Mouse (Mus musculus) CH12.LX (cell line): ENCODE measurements around the gene Rab10. TPM values are rescaled to one million over a fixed set of nuclear protein-coding genes. Genes with fewer than 3 reads are reported as not detected.

ENCODE experiments used
- DNase-seq: peaks from one replicate; pipeline ENCODE4 v3.0.0-alpha.2; 2013; ENCODE audit errors: extremely low read depth
- H3K27ac ChIP-seq: 2 replicates; pipeline ENCODE4 v1.5.1; 2012; ENCODE audit warnings: low read depth, mild to moderate bottlenecking, control low read depth, moderate library complexity; ENCODE audit not compliant: insufficient read depth
- H3K27me3 ChIP-seq: replicated peaks from 2 replicates; pipeline ENCODE3; 2012; ENCODE audit warnings: inconsistent platforms
- H3K36me3 ChIP-seq, 2 experiments: replicated peaks in 1 of 2; 2 replicates each; pipeline versions ENCODE3 to v1.6.1; 2012; ENCODE audit warnings: inconsistent platforms in 1 of 2, low read length in 1 of 2, mild to moderate bottlenecking in 1 of 2, mixed read lengths in 1 of 2, moderate library complexity in 1 of 2; ENCODE audit not compliant: control insufficient read depth in 1 of 2, insufficient read depth in 1 of 2
- H3K4me1 ChIP-seq, 2 experiments: 2 replicates each; pipeline ENCODE4 v1.6.1; 2012; ENCODE audit warnings: inconsistent platforms in 1 of 2, moderate library complexity in 1 of 2; ENCODE audit not compliant: insufficient read depth in 2 of 2, control insufficient read depth in 1 of 2
- H3K4me2 ChIP-seq: 2 replicates; pipeline ENCODE4 v1.6.1; 2012; ENCODE audit warnings: low read depth, mild to moderate bottlenecking, control low read depth; ENCODE audit not compliant: poor library complexity, insufficient read depth, severe bottlenecking
- H3K4me3 ChIP-seq, 3 experiments: fragments of 150-350 bp in 1 of 3; sonication (generic) in 1 of 3; replicated peaks in 1 of 3; 2 replicates each; pipeline versions ENCODE3 to v1.5.1; 2011 to 2012; ENCODE audit warnings: low read depth in 2 of 3, low read length in 2 of 3, mild to moderate bottlenecking in 2 of 3, moderate library complexity in 2 of 3, control low read depth in 1 of 3, improper control_type of control experiment in 1 of 3, inconsistent platforms in 1 of 3, mixed read lengths in 1 of 3; ENCODE audit not compliant: poor library complexity in 1 of 3
- H3K79me2 ChIP-seq: replicated peaks from 2 replicates; pipeline ENCODE4 v1.6.1; 2012; ENCODE audit warnings: mild to moderate bottlenecking, moderate library complexity; ENCODE audit not compliant: control insufficient read depth, poor library complexity, insufficient read depth, severe bottlenecking; ENCODE audit errors: extremely low read depth
- H3K9ac ChIP-seq: 2 replicates; pipeline ENCODE4 v1.6.1; 2012; ENCODE audit warnings: low read depth, mild to moderate bottlenecking, control low read depth, moderate library complexity; ENCODE audit not compliant: insufficient read depth
- H3K9me3 ChIP-seq: replicated peaks from 2 replicates; pipeline ENCODE3; 2012; ENCODE audit warnings: low read length, inconsistent platforms, mixed read lengths
- CHD1 ChIP-seq: IDR thresholded peaks from 2 replicates; pipeline ENCODE4 v1.6.1; 2012; ENCODE audit warnings: low read depth, low read length, improper control_type of control experiment, inconsistent platforms
- CHD2 ChIP-seq: IDR thresholded peaks from 2 replicates; pipeline ENCODE4 v1.6.1; 2011; ENCODE audit warnings: low read length, improper control_type of control experiment
- CTCF ChIP-seq, 2 experiments: IDR thresholded peaks in 1 of 2; conservative IDR thresholded peaks in 1 of 2; 2 replicates each; pipeline ENCODE4 v1.5.1; 2011 to 2012; ENCODE audit warnings: low read depth in 2 of 2, low read length in 2 of 2, improper control_type of control experiment in 1 of 2, inconsistent platforms in 1 of 2, mild to moderate bottlenecking in 1 of 2, moderate library complexity in 1 of 2
- E2F4 ChIP-seq: IDR thresholded peaks from 2 replicates; pipeline ENCODE4 v1.6.1; 2011; ENCODE audit warnings: low read depth, low read length, improper control_type of control experiment; ENCODE audit not compliant: insufficient replicate concordance
- ELF1 ChIP-seq: IDR thresholded peaks from 2 replicates; pipeline ENCODE4 v1.6.1; 2014; ENCODE audit warnings: low read depth, mild to moderate bottlenecking, inconsistent platforms, low read length, improper control_type of control experiment
- EP300 ChIP-seq: IDR thresholded peaks from 2 replicates; pipeline ENCODE4 v1.6.1; 2011; ENCODE audit warnings: low read length, improper control_type of control experiment
- ETS1 ChIP-seq: conservative IDR thresholded peaks from 2 replicates; pipeline ENCODE4 v1.6.1; 2012; ENCODE audit warnings: low read depth, mild to moderate bottlenecking, inconsistent platforms, low read length, improper control_type of control experiment, moderate library complexity
- GABPA ChIP-seq: IDR thresholded peaks from 2 replicates; pipeline ENCODE4 v1.6.1; 2012; ENCODE audit warnings: low read depth, low read length, improper control_type of control experiment, inconsistent platforms; ENCODE audit not compliant: insufficient replicate concordance
- HCFC1 ChIP-seq: IDR thresholded peaks from 2 replicates; pipeline ENCODE4 v1.6.1; 2012; ENCODE audit warnings: low read depth, mild to moderate bottlenecking, inconsistent platforms, low read length, improper control_type of control experiment
- IRF4 ChIP-seq: IDR thresholded peaks from 2 replicates; pipeline ENCODE4 v1.6.1; 2014; ENCODE audit warnings: low read depth, mild to moderate bottlenecking, inconsistent platforms, low read length, improper control_type of control experiment
- JUN ChIP-seq: IDR thresholded peaks from 2 replicates; pipeline ENCODE4 v1.6.1; 2011; ENCODE audit warnings: low read depth, mild to moderate bottlenecking, low read length, improper control_type of control experiment, moderate library complexity; ENCODE audit not compliant: insufficient read depth
- KAT2A ChIP-seq: IDR thresholded peaks from 2 replicates; pipeline ENCODE4 v1.6.1; 2012; ENCODE audit warnings: low read length, improper control_type of control experiment, inconsistent platforms; ENCODE audit not compliant: insufficient replicate concordance
- MAFK ChIP-seq: IDR thresholded peaks from 2 replicates; pipeline ENCODE4 v1.6.1; 2011; ENCODE audit warnings: low read length, improper control_type of control experiment; ENCODE audit not compliant: insufficient replicate concordance
- MAX ChIP-seq: IDR thresholded peaks from 2 replicates; pipeline ENCODE4 v1.6.1; 2011; ENCODE audit warnings: low read length, improper control_type of control experiment
- MAZ ChIP-seq: IDR thresholded peaks from 2 replicates; pipeline ENCODE4 v1.6.1; 2012; ENCODE audit warnings: low read depth, mild to moderate bottlenecking, inconsistent platforms, low read length, improper control_type of control experiment, moderate library complexity
- MEF2A ChIP-seq: IDR thresholded peaks from 2 replicates; pipeline ENCODE4 v1.6.1; 2014; ENCODE audit warnings: low read depth, mild to moderate bottlenecking, inconsistent platforms, low read length, improper control_type of control experiment, borderline replicate concordance
- MYC ChIP-seq: IDR thresholded peaks from 2 replicates; pipeline ENCODE4 v1.6.1; 2011; ENCODE audit warnings: low read depth, mild to moderate bottlenecking, improper control_type of control experiment, low read length
- NELFE ChIP-seq: IDR thresholded peaks from 2 replicates; pipeline ENCODE4 v1.6.1; 2011; ENCODE audit warnings: low read depth, low read length, improper control_type of control experiment
- NRF1 ChIP-seq: IDR thresholded peaks from 2 replicates; pipeline ENCODE4 v1.6.1; 2014; ENCODE audit warnings: low read depth, mild to moderate bottlenecking, inconsistent platforms, low read length, improper control_type of control experiment, moderate library complexity
- PAX5 ChIP-seq: IDR thresholded peaks from 2 replicates; pipeline ENCODE4 v1.6.1; 2012; ENCODE audit warnings: low read length, inconsistent platforms, mixed read lengths
- POLR2A ChIP-seq: IDR thresholded peaks from 2 replicates; pipeline ENCODE4 v1.6.1; 2011; ENCODE audit warnings: low read depth, mild to moderate bottlenecking, improper control_type of control experiment, low read length
- POLR2AphosphoS2 ChIP-seq: IDR thresholded peaks from 2 replicates; pipeline ENCODE4 v1.6.1; 2011; ENCODE audit warnings: low read depth, low read length, improper control_type of control experiment
- RAD21 ChIP-seq: IDR thresholded peaks from 2 replicates; pipeline ENCODE4 v1.6.1; 2011; ENCODE audit warnings: low read depth, mild to moderate bottlenecking, low read length, improper control_type of control experiment, moderate library complexity
- RCOR1 ChIP-seq: conservative IDR thresholded peaks from 2 replicates; pipeline ENCODE4 v1.6.1; 2012; ENCODE audit warnings: low read depth, mild to moderate bottlenecking, inconsistent platforms, low read length, improper control_type of control experiment
- SIN3A ChIP-seq: IDR thresholded peaks from 2 replicates; pipeline ENCODE4 v1.6.1; 2012; ENCODE audit warnings: low read length, improper control_type of control experiment, inconsistent platforms
- SMC3 ChIP-seq: IDR thresholded peaks from 2 replicates; pipeline ENCODE4 v1.6.1; 2011; ENCODE audit warnings: low read depth, low read length, improper control_type of control experiment
- TBP ChIP-seq: conservative IDR thresholded peaks from 2 replicates; pipeline ENCODE4 v1.6.1; 2011; ENCODE audit warnings: low read depth, low read length, improper control_type of control experiment
- UBTF ChIP-seq: IDR thresholded peaks from 2 replicates; pipeline ENCODE4 v1.6.1; 2012; ENCODE audit warnings: low read depth, mild to moderate bottlenecking, inconsistent platforms, low read length, improper control_type of control experiment, moderate library complexity
- USF2 ChIP-seq: conservative IDR thresholded peaks from 2 replicates; pipeline ENCODE4 v1.6.1; 2011; ENCODE audit warnings: low read depth, low read length, improper control_type of control experiment
- ZC3H11A ChIP-seq: IDR thresholded peaks from 2 replicates; pipeline ENCODE4 v1.6.1; 2012; ENCODE audit warnings: low read depth, mild to moderate bottlenecking, inconsistent platforms, low read length, improper control_type of control experiment
- ZMIZ1 ChIP-seq: IDR thresholded peaks from 2 replicates; pipeline ENCODE4 v1.6.1; 2012; ENCODE audit warnings: low read depth, mild to moderate bottlenecking, inconsistent platforms, low read length, improper control_type of control experiment
- ZNF384 ChIP-seq: IDR thresholded peaks from 2 replicates; pipeline ENCODE4 v1.6.1; 2012; ENCODE audit warnings: low read depth, low read length, improper control_type of control experiment, inconsistent platforms
- dilution Hi-C: fragments of 300-500 bp; cut with MboI; formaldehyde crosslinking; loops from 2 replicates; pipeline ENCODE4 v1.14.3; 2020; ENCODE audit warnings: low sequenced_read_pairs; ENCODE audit not compliant: extremely low pct_unique_long_range_greater_than_20kb, extremely low pct_ligation_motif_present
- in situ Hi-C: fragments of 300-500 bp; cut with MboI; formaldehyde crosslinking; loops from 3 replicates; pipeline ENCODE4 v1.14.3; 2019; ENCODE audit warnings: low sequenced_read_pairs, low pct_ligation_motif_present, low pct_unique_long_range_greater_than_20kb, mixed read lengths
- polyA plus RNA-seq: library from polyadenylated mRNA; unstranded; fragments of >175 nt; gene quantifications from 2 replicates; pipeline ENCODE4 v1.2.1, GENCODE M21; 2012; ENCODE audit warnings: low read depth; ENCODE audit not compliant: insufficient read length
- total RNA-seq, 2 experiments: library from RNA; depleted of rRNA; stranded (reverse); fragments of 300-350 nt in 1 of 2; fragments of >200 nt in 1 of 2; gene quantifications; 2 replicates each; pipeline ENCODE4 v1.2.3; 2012 to 2014

The Rab10 gene
- total and polyA plus RNA-seq, 3 experiments = 60.1 to 111 (median 91.8) TPM

GRCm38 (mm10) chr12:3235646-3236161 lies 74.1 kb downstream of the Rab10 start (continued):
- peak; percentile 9 for TF ChIP-seq RAD21
- peak; percentile 73; the same call in 1 of the 2 replicates for TF ChIP-seq ZMIZ1
- no peak for TF ChIP-seq E2F4
- TF ChIP-seq SIN3A = peak; percentile 95
- TF ChIP-seq RCOR1 = peak; percentile 86; the same call in 1 of the 2 replicates
- no peak for TF ChIP-seq PAX5
- peak; percentile 59 for TF ChIP-seq NRF1
- peak; percentile 42; the same call in 1 of the 2 replicates for TF ChIP-seq POLR2A
- TF ChIP-seq POLR2AphosphoS2 = peak; percentile 58; the same call in 1 of the 2 replicates
- peak; percentile 83 for TF ChIP-seq MAZ
- TF ChIP-seq MAX = peak; percentile 96
- TF ChIP-seq SMC3 = peak; percentile 54
- 0 out of 2 replicates have a peak, but pooled peaks have one; percentile 5 for TF ChIP-seq ZC3H11A
- TF ChIP-seq KAT2A = no peak
- TF ChIP-seq ETS1 = peak; percentile 89
- 0 out of 2 replicates have a peak, but pooled peaks have one; percentile 35 for TF ChIP-seq ZNF384
- peak; percentile 17 to 77; a peak in 2 of 4 replicates for TF ChIP-seq CTCF (conservative IDR thresholded peaks at IDR 0.05 in 1 of 2, IDR thresholded peaks at IDR 0.05 in 1 of 2; ENCODE audit: low read depth in 2 of 2, low read length in 2 of 2)
- no peak for TF ChIP-seq MAFK
- TF ChIP-seq USF2 = no peak; the same call in 1 of the 2 replicates
- TF ChIP-seq EP300 = peak; percentile 6; the same call in 1 of the 2 replicates
- peak; percentile 28; the same call in 1 of the 2 replicates for TF ChIP-seq JUN
- no peak for TF ChIP-seq TBP

GRCm38 (mm10) chr12:3235124-3235631 lies 74.6 kb downstream of the Rab10 start:
- H3K79me2 ChIP-seq = no peaks in the 10 kb centered on the region
- H3K27ac ChIP-seq = peak overlapping the region; percentile 96
- TF ChIP-seq MYC = 0 out of 2 replicates have a peak, but pooled peaks have one; percentile 71
- TF ChIP-seq ZMIZ1 = no peak; the same call in 1 of the 2 replicates
- no peak for TF ChIP-seq CHD1
- TF ChIP-seq IRF4 = 0 out of 2 replicates have a peak, but pooled peaks have one; percentile 36
- peak; percentile 99 for TF ChIP-seq CHD2
- no peak for TF ChIP-seq SMC3
- TF ChIP-seq UBTF = peak; percentile 99
- peak; percentile 43; the same call in 1 of the 2 replicates for TF ChIP-seq MEF2A
- no peak for TF ChIP-seq ETS1
- TF ChIP-seq GABPA = peak; percentile 55; the same call in 1 of the 2 replicates
- TF ChIP-seq KAT2A = peak; percentile 97
- TF ChIP-seq MAFK = no peak
- TF ChIP-seq POLR2A = peak; percentile 80
- peak; percentile 94 for TF ChIP-seq HCFC1
- peak; percentile 99 for TF ChIP-seq ELF1
- TF ChIP-seq POLR2AphosphoS2 = peak; percentile 87; the same call in 1 of the 2 replicates
- peak; percentile 97 for TF ChIP-seq TBP
- TF ChIP-seq NELFE = peak; percentile 81
- peaks cover 15 to 17% of the 10 kb centered on the region in 2 experiments for H3K4me1 ChIP-seq
- in situ Hi-C loops = loop anchor here (5.0 kb wide), 2 partner anchors 72 to 117 kb away; partner anchors contain the start of gene Rab10
- peak overlapping the region; percentile 57 to 77 (median 70) for H3K4me3 ChIP-seq
- peaks cover 38% of the 10 kb centered on the region for H3K9me3 ChIP-seq
- peak overlapping the region; percentile 52 for H3K9ac ChIP-seq
- H3K27me3 ChIP-seq = no peaks in the 10 kb centered on the region
- H3K36me3 ChIP-seq = peaks cover 36 to 38% of the 10 kb centered on the region in 2 experiments
- peak; percentile 99 for DNase-seq
- peak overlapping the region; percentile 42 for H3K4me2 ChIP-seq
- dilution Hi-C loops = no loop called here
